Mouse (Mus musculus) heart, postnatal 36 days (tissue): ENCODE data around the gene Olfr796. TPM values are rescaled to one million over a fixed set of nuclear protein-coding genes. Genes with fewer than 3 reads are reported as not detected.

ENCODE experiments used
- DNase-seq, 2 experiments: peaks; one replicate each; pipeline ENCODE4 v3.0.0; 2021 to 2022
- intact Hi-C: fragments of 180-260 bp; cut with DNase I; formaldehyde crosslinking; loops from one replicate; pipeline ENCODE4 v1.15.1; 2025
- microRNA-seq, 2 experiments: library from miRNA; unstranded; fragments of <30 nt; microRNA quantifications; one replicate each; pipeline ENCODE4 v1.2.0; 2021; ENCODE audit warnings: borderline number of aligned reads in 2 of 2
- total RNA-seq, 2 experiments: library from RNA; stranded (reverse); gene quantifications; 2 replicates each; pipeline ENCODE4 v1.2.3; 2021

Gene Olfr796
- total RNA-seq = not detected

- intact Hi-C loops = no loop called here
- DNase-seq = no peak
Measured at GRCm38 (mm10) chr10:129612470-129612869, at the start of gene Olfr796. Olfr796 (minus strand) TSS chr10:129612570.

GRCm38 (mm10) chr10:129657394-129657793 is 45.0 kb upstream of the Olfr796 start, which contains the start of gene Olfr800:
Olfr800 (plus strand) TSS chr10:129657694.
- DNase-seq = no peak
- intact Hi-C loops = no loop called here

- DNase-seq = no peak
- intact Hi-C loops = no loop called here
Measured at GRCm38 (mm10) chr10:129651763-129652162, 39.4 kb upstream of the Olfr796 start.

- no peak for DNase-seq
- intact Hi-C loops = no loop called here
Measured at GRCm38 (mm10) chr10:129637184-129637583, 24.8 kb upstream of the Olfr796 start, which contains the start of gene Olfr799. Olfr799 (plus strand) TSS chr10:129637484.

- no peak for DNase-seq
- intact Hi-C loops = no loop called here
Measured at GRCm38 (mm10) chr10:129627834-129628233, 15.5 kb upstream of the Olfr796 start, which contains the start of gene Olfr798. Olfr798 (minus strand) TSS chr10:129627934.

- no peak for DNase-seq
- intact Hi-C loops = no loop called here
Measured at GRCm38 (mm10) chr10:129623251-129623650, 10.9 kb upstream of the Olfr796 start.

GRCm38 (mm10) chr10:129621724-129622123 is 9.4 kb upstream of the Olfr796 start:
- no peak for DNase-seq
- intact Hi-C loops = no loop called here

GRCm38 (mm10) chr10:129577066-129577465 is 35.3 kb downstream of the Olfr796 start:
- intact Hi-C loops = no loop called here
- no peak for DNase-seq

GRCm38 (mm10) chr10:129567355-129567754 is 45.0 kb downstream of the Olfr796 start, which contains the start of gene Olfr794:
Olfr794 (plus strand) TSS chr10:129567655.
- intact Hi-C loops = no loop called here
- no peak for DNase-seq

Small RNA genes lying within 50 kb of the gene (microRNA-seq; reads per million reads assigned to microRNA genes)
- 0 reads per million in 2 experiments for gene Gm23252

Other genes with a start within 250 kb of the Olfr796 start
- gene Olfr784, start 228.5 kb downstream of the Olfr796 start, total RNA-seq = not detected
- not detected for gene Olfr785, start 207.1 kb downstream of the Olfr796 start, total RNA-seq
- gene Olfr786, start 185.3 kb downstream of the Olfr796 start, total RNA-seq = not detected
- not detected for gene Olfr787, start 150.7 kb downstream of the Olfr796 start, total RNA-seq
- not detected for gene Olfr788, start 141.6 kb downstream of the Olfr796 start, total RNA-seq
- not detected for gene Olfr789, start 127.8 kb downstream of the Olfr796 start, total RNA-seq
- not detected for gene Olfr790, start 114.1 kb downstream of the Olfr796 start, total RNA-seq
- not detected for gene Olfr791, start 90.8 kb downstream of the Olfr796 start, total RNA-seq
- not detected for gene Olfr792, start 73.4 kb downstream of the Olfr796 start, total RNA-seq
- not detected for gene Olfr794, start 44.9 kb downstream of the Olfr796 start, total RNA-seq
- not detected for gene Olfr798, start 15.4 kb upstream of the Olfr796 start, total RNA-seq
- not detected for gene Olfr799, start 24.9 kb upstream of the Olfr796 start, total RNA-seq
- gene Olfr800, start 45.1 kb upstream of the Olfr796 start, total RNA-seq = not detected
- gene Olfr801, start 61.3 kb upstream of the Olfr796 start, total RNA-seq = not detected
- gene Olfr802, start 75.6 kb upstream of the Olfr796 start, total RNA-seq = not detected
- not detected for gene Olfr803, start 81.7 kb upstream of the Olfr796 start, total RNA-seq
- gene Olfr804, start 90.6 kb upstream of the Olfr796 start, total RNA-seq = not detected
- gene Olfr805, start 116.8 kb upstream of the Olfr796 start, total RNA-seq = not detected
- gene Olfr806, start 129.4 kb upstream of the Olfr796 start, total RNA-seq = not detected
- gene Olfr807, start 145.2 kb upstream of the Olfr796 start, total RNA-seq = not detected
- gene Olfr808, start 152.9 kb upstream of the Olfr796 start, total RNA-seq = not detected
- gene Olfr809, start 162.1 kb upstream of the Olfr796 start, total RNA-seq = not detected
- gene Olfr810, start 182.3 kb upstream of the Olfr796 start, total RNA-seq = not detected
- gene Olfr811, start 191.8 kb upstream of the Olfr796 start, total RNA-seq = not detected
- gene Olfr812, start 233.5 kb upstream of the Olfr796 start, total RNA-seq = not detected
- not detected for gene Olfr813, start 242.8 kb upstream of the Olfr796 start, total RNA-seq